16 mouse cellular contexts compared by ENCODE assay signal in the genomic region with DNA sequence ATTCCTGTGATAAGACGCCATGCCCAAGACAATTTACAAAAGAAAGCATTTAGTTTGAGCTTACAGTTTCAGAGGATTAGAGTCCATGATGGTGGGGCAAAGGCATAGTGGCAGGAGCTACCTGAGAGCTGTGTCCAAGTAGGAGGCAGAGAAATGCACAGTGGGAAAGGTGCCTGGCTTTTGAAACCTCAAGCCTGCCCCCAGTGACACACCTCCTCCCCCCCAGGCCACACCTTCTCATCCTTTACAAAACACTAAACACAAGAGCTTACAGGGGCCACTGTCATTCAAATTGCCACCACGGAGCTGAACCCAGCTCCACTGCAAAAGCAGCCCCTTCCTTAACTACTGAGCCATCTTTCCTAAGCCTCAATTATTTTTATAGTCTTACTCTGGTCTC.
"Had no signal": no experiment of that assay in that cellular context is flagged by ENCODE, and none has a peak within 500 bp of the region (broad histone marks: within the 10 kb centered on the region; RNA-seq: fewer than 3 reads in every experiment).

No protein-coding gene starts in this region.

- H3K4me1 ChIP-seq: hindbrain, embryonic 15.5 days had no signal

- H3K4me3 ChIP-seq: gastrocnemius, adult 2 months; heart, adult 2 months; heart, embryonic 13.5 days; heart, embryonic 15.5 days; hindbrain, embryonic 13.5 days; hindbrain, embryonic 15.5 days; kidney, embryonic 15.5 days; left cerebral cortex, adult 2 months; limb, embryonic 10.5 days; limb, embryonic 12.5 days; liver, embryonic 13.5 days had no signal

- H3K9me3 ChIP-seq: heart, embryonic 15.5 days; hindbrain, embryonic 15.5 days; kidney, embryonic 15.5 days; limb, embryonic 10.5 days; liver, embryonic 13.5 days had no signal

- DNase-seq: gastrocnemius, postnatal 25 days; heart, adult 11 months had no signal

- H3K9ac ChIP-seq: heart, embryonic 13.5 days; heart, embryonic 15.5 days; hindbrain, embryonic 13.5 days; hindbrain, embryonic 15.5 days; kidney, embryonic 15.5 days; limb, embryonic 12.5 days; liver, embryonic 13.5 days had no signal

- H3K27ac ChIP-seq: gastrocnemius, adult 2 months; heart, adult 2 months; heart, embryonic 13.5 days; heart, embryonic 15.5 days; hindbrain, embryonic 13.5 days; hindbrain, embryonic 15.5 days; hindbrain, postnatal 0 days; kidney, embryonic 15.5 days; kidney, postnatal 0 days; left cerebral cortex, adult 2 months; limb, embryonic 10.5 days; limb, embryonic 12.5 days; liver, embryonic 13.5 days had no signal

- ATAC-seq: hindbrain, postnatal 0 days; intestine, embryonic 16.5 days had no signal

- H3K27me3 ChIP-seq: heart, embryonic 13.5 days; heart, embryonic 15.5 days; hindbrain, embryonic 13.5 days; hindbrain, embryonic 15.5 days; kidney, embryonic 15.5 days; limb, embryonic 12.5 days; liver, embryonic 13.5 days had no signal

- H3K36me3 ChIP-seq: heart, embryonic 13.5 days; heart, embryonic 15.5 days; hindbrain, embryonic 13.5 days; hindbrain, embryonic 15.5 days; kidney, embryonic 15.5 days; limb, embryonic 10.5 days; limb, embryonic 12.5 days; liver, embryonic 13.5 days had no signal
